Mouse (Mus musculus): Measurements from ENCODE around the gene Nfkbie. TPM values are rescaled to one million over a fixed set of nuclear protein-coding genes. Genes with fewer than 3 reads are reported as not detected.

The Nfkbie gene
- total RNA-seq, 1 experiment from 2014 or later = 11.0 TPM

Other genes starting within 250 kb of the Nfkbie start
- gene Cdc5l, start 122.0 kb upstream of the Nfkbie start, total RNA-seq (2017) = 128 and 141 TPM in 2 replicates
- 1.6 TPM in 1 of 2 replicates, not detected in the other for gene Spats1, start 80.3 kb upstream of the Nfkbie start, total RNA-seq (2017)
- 11.1 and 11.4 TPM in 2 replicates for gene Aars2, start 48.9 kb upstream of the Nfkbie start, total RNA-seq (2017)
- not detected in 2 replicates for gene Tcte1, start 32.3 kb upstream of the Nfkbie start, total RNA-seq (2017)
- 0.53 TPM in 1 of 2 replicates, not detected in the other for gene Tmem151b, start 6.0 kb upstream of the Nfkbie start, total RNA-seq (2017)
- 49.6 and 93.8 TPM in 2 replicates for gene Slc35b2, start 8.2 kb downstream of the Nfkbie start, total RNA-seq (2017)
- 2,806 and 3,169 TPM in 2 replicates for gene Hsp90ab1, start 17.6 kb downstream of the Nfkbie start, total RNA-seq (2017)
- gene Slc29a1, start 43.9 kb downstream of the Nfkbie start, total RNA-seq (2017) = 80.6 and 109 TPM in 2 replicates
- not detected in 2 replicates for gene Mymx, start 46.4 kb downstream of the Nfkbie start, total RNA-seq (2017)
- 0.27 and 0.34 TPM in 2 replicates for gene Capn11, start 103.6 kb downstream of the Nfkbie start, total RNA-seq (2017)
- 11.0 and 14.4 TPM in 2 replicates for gene Mrpl14, start 130.6 kb downstream of the Nfkbie start, total RNA-seq (2017)
- gene Tmem63b, start 131.2 kb downstream of the Nfkbie start, total RNA-seq (2017) = 5.2 and 7.0 TPM in 2 replicates
- not detected in 2 replicates for gene 1600014C23Rik, start 178.1 kb downstream of the Nfkbie start, total RNA-seq (2017)